Comparison of ENCODE assay signal across 12 mouse cellular contexts in the genomic region with DNA sequence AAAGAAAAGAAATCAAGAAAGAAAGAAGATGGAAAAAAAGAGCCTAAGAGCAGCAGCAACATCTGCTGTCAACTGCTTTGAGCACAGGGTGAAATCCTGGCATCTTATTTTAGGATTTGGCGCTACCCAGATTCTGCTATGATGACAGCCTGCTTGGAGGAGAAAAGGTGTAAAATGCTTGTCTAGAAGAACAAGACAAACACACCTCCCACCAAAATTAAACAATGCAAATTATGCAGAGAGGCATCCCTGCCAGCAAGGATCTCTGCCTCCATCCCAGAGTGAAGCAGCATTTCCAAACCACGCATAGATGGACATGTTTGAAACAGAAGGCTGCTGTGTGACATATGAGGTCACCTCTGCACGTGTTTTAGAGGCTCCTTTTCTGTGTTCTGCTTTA. TPM values are rescaled to one million over a fixed set of nuclear protein-coding genes. Genes with fewer than 3 reads are reported as not detected.
DNase-seq lines count a peak whose midpoint lies in the region.
"Had no signal": no experiment of that assay in that cellular context is flagged by ENCODE, and none has a peak within 500 bp of the region (broad histone marks: within the 10 kb centered on the region; RNA-seq: fewer than 3 reads in every experiment).

No protein-coding gene starts in this region.

- intact Hi-C loops in left cerebral cortex, postnatal 25 days (cut with DNase I) = loop anchor here (2.0 to 5.0 kb wide), 2 partner anchors 37 to 134 kb away; a partner anchor contains a TSS

- peak; percentile 30 for DNase-seq in layer of hippocampus, adult 11-12 months (ENCODE audit: low spot score)
- no peak for DNase-seq in layer of hippocampus, postnatal 10 days (ENCODE audit: low spot score in 2 of 2)
- peak; percentile 91 for DNase-seq in brain, adult 2 months (ENCODE audit: low read depth, low spot score)
- DNase-seq in frontal cortex, adult 2 months (ENCODE audit: extremely low spot score in 1 of 2, low spot score in 1 of 2) = peak; percentile 73 to 74
- DNase-seq in left cerebral cortex, postnatal 25 days (ENCODE audit: low spot score in 2 of 2) = peak; percentile 41 to 93
- no peak for DNase-seq in heart, postnatal 4 days
- DNase-seq in thymus, postnatal 36 days = no peak
- no peak for DNase-seq in kidney, postnatal 4 days
- DNase-seq: adrenal gland, postnatal 25 days; cerebellum, postnatal 14 days; heart, adult 2 months; lung, embryonic 14.5 days had no signal

RNA-seq across cellular contexts. Expression of a gene that starts 35.2 kb away (rescaled TPM):
- 10 to 100 TPM; 31.2 to 32.2 TPM for total RNA-seq in layer of hippocampus, postnatal 10 days (2021)
- polyA plus RNA-seq in frontal cortex, adult 2 months (2012; rRNA removed) = 18.2 and 23.2 TPM in 2 replicates
- total RNA-seq in left cerebral cortex, postnatal 25 days (2021) = 10 to 100 TPM; 25.6 to 26.2 TPM
- 10 to 100 TPM; 36.2 to 36.8 TPM for total RNA-seq in heart, postnatal 4 days (2021)

Comparison
In these comparisons a context has a peak if more than half of its experiments do, and no peak if none do; other contexts are left out.
1. DNase-seq: peak in layer of hippocampus, adult 11-12 months (single experiment), brain, adult 2 months (single experiment), frontal cortex, adult 2 months (2 of 2) and left cerebral cortex, postnatal 25 days (2 of 2); none in layer of hippocampus, postnatal 10 days (0 of 2), heart, postnatal 4 days (single experiment), thymus, postnatal 36 days (0 of 2) and kidney, postnatal 4 days (0 of 2).